In the genomic region with DNA sequence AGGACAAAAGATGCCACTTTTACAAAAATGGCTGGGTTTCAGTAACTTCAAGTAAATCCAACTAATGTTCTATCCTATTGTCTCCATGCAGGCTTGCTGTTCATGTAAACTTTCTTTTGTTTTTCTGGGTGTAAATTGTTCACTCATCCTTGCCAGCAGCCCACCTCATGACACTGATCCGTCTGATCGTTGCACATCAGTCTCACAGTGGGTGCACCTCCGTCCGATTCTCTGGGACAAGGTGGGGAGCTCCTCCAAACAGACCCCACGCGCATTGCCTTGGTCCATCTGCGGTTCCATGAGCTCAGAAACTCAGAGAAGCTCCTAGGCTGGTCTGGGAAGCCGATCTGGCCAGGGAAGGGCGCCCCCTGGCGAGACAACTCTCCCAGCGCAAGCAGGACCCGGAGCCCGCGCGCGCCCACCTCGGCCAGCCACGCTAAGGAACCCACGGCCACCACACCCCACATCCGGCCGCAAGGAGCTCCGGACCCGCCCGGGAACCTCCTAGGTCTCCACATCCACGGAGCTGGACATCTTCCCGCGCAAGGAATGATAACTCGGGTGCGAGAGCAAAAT, we compare ENCODE assay signal across 8 mouse cellular contexts. TPM values are rescaled to one million over a fixed set of nuclear protein-coding genes. Genes with fewer than 3 reads are reported as not detected.
DNase-seq lines count a peak whose midpoint lies in the region; ATAC-seq and TF ChIP-seq lines count a peak whose summit lies in the region.

No protein-coding gene starts in this region.

- WGBS in lung, postnatal 0 days, result under 1% methylated on average over 29 of the region's 29 CpGs

- H3K36me3 ChIP-seq in lung, postnatal 0 days (ENCODE audit: insufficient read depth, low read length), result no peaks in the 10 kb centered on the region

- no peak for TF ChIP-seq EP300 in lung, postnatal 0 days (IDR thresholded peaks at IDR 0.05)

- H3K4me1 ChIP-seq in lung, postnatal 0 days (ENCODE audit: insufficient read depth, low read depth, low read length), result peaks cover 3% of the 10 kb centered on the region; the same call in 1 of the 2 replicates

- no peaks in the 10 kb centered on the region for H3K27me3 ChIP-seq in lung, postnatal 0 days (replicated peaks; ENCODE audit: insufficient read depth, low read length)

- peak overlapping the region; percentile 50 for H3K9ac ChIP-seq in lung, postnatal 0 days (replicated peaks; ENCODE audit: low read depth)

- no peaks in the 10 kb centered on the region for H3K9me3 ChIP-seq in lung, postnatal 0 days (ENCODE audit: low read length)

- peak overlapping the region; percentile 58 for H3K27ac ChIP-seq in lung, postnatal 0 days (ENCODE audit: low read length)

- peak overlapping the region; percentile 98 for H3K4me2 ChIP-seq in lung, postnatal 0 days (replicated peaks; ENCODE audit: low read depth, low read length)

- peak; percentile 86 for ATAC-seq in frontal cortex, adult (ENCODE audit: low TSS enrichment)
- peak; percentile 59 to 62; a peak in 3 of 4 replicates for ATAC-seq in hematopoietic stem cell, adult 5-6 weeks (replicated peaks in 1 of 2; ENCODE audit: insufficient read depth in 1 of 2, low FRiP score in 2 of 2, low TSS enrichment in 1 of 2, low read depth in 1 of 2, poor library complexity in 2 of 2, severe bottlenecking in 2 of 2)
- peak; percentile 67 for ATAC-seq in lung, postnatal 0 days

- peak; percentile 88 for TF ChIP-seq CTCF in lung, postnatal 0 days (IDR thresholded peaks at IDR 0.05)

- peak; percentile 81 for DNase-seq in Muller cell, postnatal 12 days (ENCODE audit: inconsistent ontology term)
- DNase-seq in cerebellum, adult 9-10 months, result peak; percentile 89
- peak; percentile 91 to 96 for DNase-seq in layer of hippocampus, postnatal 10 days (ENCODE audit: low spot score in 2 of 2)
- peak; percentile 83 for DNase-seq in lung, postnatal 0 days (ENCODE audit: low spot score)
- DNase-seq in ovary, postnatal 36 days (ENCODE audit: low spot score), result peak; percentile 87
- peak; percentile 76 for DNase-seq in thymus, postnatal 14 days

- peak overlapping the region; percentile 61 for H3K4me3 ChIP-seq in lung, postnatal 0 days (ENCODE audit: low read depth, low read length)

RNA-seq across cellular contexts. Expression of gene Tspan18, which starts 1.0 kb away (rescaled TPM):
- not detected in 2 replicates for total RNA-seq in hematopoietic stem cell, adult 5-6 weeks (2017)
- total RNA-seq in layer of hippocampus, postnatal 10 days (2021), result 10 to 100 TPM; 53.3 to 55.7 TPM
- polyA plus RNA-seq in lung, postnatal 0 days (2015; fragmentation: Nextera tagmentation; extraction: Ambion mirVana), result 36.4 and 39.9 TPM in 2 replicates

Comparison
In these comparisons a context has a peak if more than half of its experiments do, and no peak if none do; other contexts are left out.
1. Peak in every context shown above with its lines: DNase-seq, ATAC-seq, H3K4me3 ChIP-seq and H3K27ac ChIP-seq.
2. RNA of gene Tspan18, which starts 1.0 kb away (total RNA-seq): 53.3 to 55.7 TPM in layer of hippocampus, postnatal 10 days; not detected in hematopoietic stem cell, adult 5-6 weeks; every median in the first group is over 10 times any median in the second.